Mouse (Mus musculus) monocyte, adult 5-6 weeks (primary cell): ENCODE data around the gene Fktn. TPM values are rescaled to one million over a fixed set of nuclear protein-coding genes. Genes with fewer than 3 reads are reported as not detected.
"Not testable (repeated sequence)": the region's sequence is repeated elsewhere in the genome, so short reads cannot be mapped to it uniquely, and the experiment has no call there.

ENCODE experiments used
- ATAC-seq: fragments of 153-309, 156-312 bp; replicated peaks from 2 replicates; pipeline ENCODE4 v1.8.0; 2017; ENCODE audit warnings: mild to moderate bottlenecking; ENCODE audit not compliant: low TSS enrichment, insufficient number of reproducible peaks, severe bottlenecking, poor library complexity, low FRiP score
- total RNA-seq: library from RNA; stranded (forward); fragments of 200-1000, 200-491, 200-594 nt; gene quantifications from 3 replicates; pipeline ENCODE4 v1.2.3, GENCODE M21; 2017

The Fktn gene
- total RNA-seq, 1 experiment from 2014 or later: 1.8 TPM

- not testable (repeated sequence) for ATAC-seq
These were observed 92.6 kb downstream of the Fktn start for GRCm38 (mm10) chr4:53806428-53806827.

DNA sequence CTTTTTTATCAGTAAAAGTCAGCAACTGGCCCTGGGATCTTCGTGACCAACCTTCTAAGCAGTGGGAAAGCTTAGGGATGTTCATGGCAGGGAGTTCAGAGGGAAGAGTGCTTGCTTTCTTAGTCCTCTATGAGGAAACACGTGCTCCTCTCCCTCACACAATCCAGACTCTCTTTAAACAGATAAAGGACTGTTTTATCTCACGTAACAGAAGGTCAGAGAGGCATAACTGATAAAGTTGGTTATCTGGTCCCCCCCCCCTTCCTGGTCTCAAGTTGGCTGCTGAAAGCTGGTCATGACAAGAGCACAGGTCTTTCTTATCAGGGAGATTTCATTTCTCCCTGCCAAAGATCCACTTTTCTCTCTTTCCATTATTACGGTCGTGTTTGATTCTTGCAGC, 104.5 kb downstream of the Fktn start:
- no peak for ATAC-seq

- no peak; the same call in 1 of the 2 replicates for ATAC-seq
These were observed 109.9 kb downstream of the Fktn start for GRCm38 (mm10) chr4:53823697-53824096.

DNA sequence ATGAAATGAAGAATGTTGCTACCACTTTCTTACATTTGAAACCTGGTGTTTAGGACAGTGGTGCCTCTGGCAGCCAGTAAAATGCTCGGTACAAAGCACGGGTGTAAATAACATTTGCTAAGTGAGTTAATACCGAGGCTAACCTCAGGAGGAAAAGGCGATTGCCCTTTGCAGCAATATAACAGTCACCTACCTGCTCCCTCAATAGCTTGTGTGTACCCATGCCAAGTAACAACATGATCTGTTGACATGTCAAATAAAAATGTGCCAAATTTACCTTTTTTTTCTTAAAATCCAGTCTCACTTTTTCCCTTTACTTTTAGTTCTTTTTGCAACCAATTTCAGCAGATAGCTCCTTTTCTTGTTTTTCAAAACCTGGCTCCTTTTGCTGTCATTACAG, 111.0 kb downstream of the Fktn start:
- no peak for ATAC-seq

DNA sequence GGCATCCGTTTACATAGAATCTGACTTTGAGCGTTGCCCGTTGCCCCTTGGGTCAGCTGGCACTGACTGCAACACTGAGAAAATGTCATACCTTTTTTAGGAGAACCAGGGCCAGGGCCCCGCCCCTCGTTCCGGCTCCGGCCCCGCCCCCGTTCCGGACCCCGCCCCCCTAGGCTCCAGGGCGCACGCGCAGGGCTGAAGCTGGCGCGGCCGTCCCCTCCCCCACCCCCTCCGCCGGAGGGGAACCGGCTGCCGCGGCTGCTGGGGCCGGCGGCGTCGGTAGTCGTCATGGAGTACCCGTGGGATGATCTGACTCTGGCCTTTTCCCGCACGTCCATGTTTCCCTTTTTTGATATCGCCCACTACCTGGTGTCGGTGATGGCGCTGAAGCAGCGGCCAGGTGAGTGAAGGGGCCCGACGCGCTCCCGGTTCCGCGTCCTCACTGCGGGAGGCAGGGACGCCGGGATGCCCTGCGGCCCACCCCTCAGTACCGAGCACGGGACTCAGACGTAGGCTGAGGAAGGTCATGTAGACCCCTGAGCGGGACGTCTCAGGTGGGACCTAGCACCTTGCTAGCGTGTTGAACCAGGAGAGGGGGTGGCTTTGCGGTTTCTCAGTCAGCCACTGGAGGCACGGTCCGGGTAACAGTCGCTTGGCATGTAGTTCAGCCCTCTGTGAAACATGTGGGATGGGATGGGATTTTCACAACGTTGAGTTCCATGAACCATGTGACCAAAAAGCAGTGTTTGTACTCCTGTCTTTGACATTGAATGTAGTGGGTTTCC, 112.2 kb downstream of the Fktn start, which contains the start of gene Tmem38b:
Gene Tmem38b, plus strand, starts transcription at position 225 of the 785 bp plus-strand sequence.
- peak; percentile 67 for ATAC-seq

- ATAC-seq: no peak
These were observed 112.9 kb downstream of the Fktn start for GRCm38 (mm10) chr4:53826641-53827248.

Other genes starting within 250 kb of the Fktn start
- 0.19 to 2.6 TPM (median 1.7 TPM) in 3 replicates for gene Fsd1l, start 82.5 kb upstream of the Fktn start, total RNA-seq
- gene Tal2, start 65.7 kb downstream of the Fktn start, total RNA-seq: 0.10 TPM in 1 of 3 replicates, not detected in the others
- 19.2 to 34.4 TPM (median 29.2 TPM) in 3 replicates for gene Tmem38b, start 112.0 kb downstream of the Fktn start, total RNA-seq